In the genomic region with DNA sequence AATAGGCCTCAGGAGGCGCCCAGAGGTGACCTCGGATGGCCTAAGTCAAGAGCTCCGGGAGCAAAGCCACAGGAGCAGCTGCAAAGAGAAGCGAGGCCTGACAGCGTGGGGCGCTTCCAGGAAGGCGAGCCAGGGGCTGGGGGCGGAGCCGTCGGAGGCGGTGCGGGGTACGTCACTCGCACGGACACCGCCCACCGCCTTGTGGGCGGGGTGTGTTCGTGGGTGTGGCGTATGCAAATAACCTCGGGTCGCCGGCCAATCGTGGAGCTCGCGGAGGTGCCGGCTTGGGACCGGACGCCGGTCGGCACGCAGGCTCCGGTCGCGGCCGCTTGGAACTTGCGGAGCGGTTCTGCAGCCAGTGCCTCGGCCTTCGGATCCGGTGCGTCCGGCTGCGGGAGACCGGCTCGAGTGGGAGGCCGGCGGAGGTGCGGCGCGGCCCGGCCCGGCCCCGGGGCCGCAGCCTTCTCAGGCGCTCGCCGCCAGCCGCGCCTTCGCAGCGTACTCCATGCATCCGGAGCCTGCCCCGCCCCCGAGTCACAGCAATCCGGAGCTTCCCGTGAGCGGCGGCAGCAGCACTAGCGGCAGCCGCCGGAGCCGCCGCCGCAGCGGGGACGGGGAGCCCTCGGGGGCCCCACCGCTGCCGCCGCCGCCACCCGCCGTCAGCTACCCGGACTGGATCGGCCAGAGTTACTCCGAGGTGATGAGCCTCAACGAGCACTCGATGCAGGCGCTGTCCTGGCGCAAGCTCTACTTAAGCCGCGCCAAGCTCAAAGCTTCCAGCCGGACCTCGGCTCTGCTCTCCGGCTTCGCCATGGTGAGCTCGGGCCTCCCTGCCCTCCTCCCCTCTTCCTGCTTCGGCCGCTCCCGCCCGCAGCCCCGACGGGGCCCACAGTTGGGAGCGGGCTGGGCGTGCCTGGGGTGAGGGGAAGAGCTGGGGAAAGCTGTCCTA, we compare ENCODE assay signal across 8 mouse cellular contexts. TPM values are rescaled to one million over a fixed set of nuclear protein-coding genes. Genes with fewer than 3 reads are reported as not detected.
DNase-seq lines count a peak whose midpoint lies in the region; ATAC-seq and TF ChIP-seq lines count a peak whose summit lies in the region.

A gene (plus strand): TSS at position 322 of the 949 bp plus-strand sequence.

- peak within 1 kb of the TSS; percentile 75 to 86 (median 82) for H3K4me3 ChIP-seq in CH12.LX (replicated peaks in 1 of 3; ENCODE audit: low read depth in 2 of 3, low read length in 2 of 3, poor library complexity in 1 of 3)
- peak within 1 kb of the TSS; percentile 61 for H3K4me3 ChIP-seq in forebrain, embryonic 11.5 days (ENCODE audit: low read depth, low read length)
- H3K4me3 ChIP-seq in heart, embryonic 16.5 days (ENCODE audit: low read length), result peak within 1 kb of the TSS; percentile 69
- peak within 1 kb of the TSS; percentile 79 for H3K4me3 ChIP-seq in liver, embryonic 15.5 days (replicated peaks)
- peak within 1 kb of the TSS; percentile 69 for H3K4me3 ChIP-seq in neural tube, embryonic 12.5 days

- peak; percentile 97 for TF ChIP-seq POLR2A in CH12.LX (IDR thresholded peaks at IDR 0.05; ENCODE audit: low read depth, low read length)

- peak; percentile 90 for ATAC-seq in forebrain, embryonic 11.5 days (replicated peaks; ENCODE audit: low FRiP score)
- ATAC-seq in heart, embryonic 16.5 days (replicated peaks; ENCODE audit: extremely low read depth, insufficient read depth, low FRiP score), result peak; percentile 94
- ATAC-seq in liver, embryonic 15.5 days (ENCODE audit: insufficient read depth), result peak; percentile 90
- ATAC-seq in neural tube, embryonic 12.5 days (ENCODE audit: low FRiP score, low read depth), result peak; percentile 89

- in situ Hi-C loops in CH12.LX (cut with MboI; ENCODE audit: low pct_ligation_motif_present, low pct_unique_long_range_greater_than_20kb, low sequenced_read_pairs), result no loop called here

- peaks cover 0 to 27% of the 10 kb centered on the region in 2 experiments for H3K36me3 ChIP-seq in CH12.LX (replicated peaks in 1 of 2; ENCODE audit: control insufficient read depth in 1 of 2, insufficient read depth in 1 of 2, low read length in 1 of 2)
- no peaks in the 10 kb centered on the region for H3K36me3 ChIP-seq in forebrain, embryonic 11.5 days (ENCODE audit: control insufficient read depth, insufficient read depth, low read length)
- H3K36me3 ChIP-seq in heart, embryonic 16.5 days (ENCODE audit: control insufficient read depth, insufficient read depth), result no peaks in the 10 kb centered on the region
- no peaks in the 10 kb centered on the region for H3K36me3 ChIP-seq in liver, embryonic 15.5 days (replicated peaks)
- no peaks in the 10 kb centered on the region for H3K36me3 ChIP-seq in neural tube, embryonic 12.5 days

- under 1% methylated on average over 96 of the region's 106 CpGs for WGBS in forebrain, embryonic 11.5 days
- WGBS in heart, embryonic 16.5 days, result under 1% methylated on average over 102 of the region's 106 CpGs
- under 1% methylated on average over 106 of the region's 106 CpGs for WGBS in liver, embryonic 15.5 days (ENCODE audit: insufficient replicate concordance)
- under 1% methylated on average over 106 of the region's 106 CpGs for WGBS in neural tube, embryonic 12.5 days

- no peaks in the 10 kb centered on the region; the same call in 1 of the 2 replicates for H3K79me2 ChIP-seq in CH12.LX (replicated peaks; ENCODE audit: control insufficient read depth, extremely low read depth, insufficient read depth, poor library complexity, severe bottlenecking)

- H3K27me3 ChIP-seq in CH12.LX (replicated peaks), result no peaks in the 10 kb centered on the region
- peaks cover 2% of the 10 kb centered on the region; the same call in 1 of the 2 replicates for H3K27me3 ChIP-seq in forebrain, embryonic 11.5 days (ENCODE audit: control insufficient read depth, insufficient read depth, low read length)
- no peaks in the 10 kb centered on the region for H3K27me3 ChIP-seq in heart, embryonic 16.5 days (ENCODE audit: control insufficient read depth, insufficient read depth, low read length)
- H3K27me3 ChIP-seq in liver, embryonic 15.5 days, result 0 out of 2 replicates have a peak, but pooled peaks cover 5% of the 10 kb centered on the region
- H3K27me3 ChIP-seq in neural tube, embryonic 12.5 days (replicated peaks), result no peaks in the 10 kb centered on the region

- no peak for TF ChIP-seq CTCF in CH12.LX (conservative IDR thresholded peaks at IDR 0.05 in 1 of 2, IDR thresholded peaks at IDR 0.05 in 1 of 2; ENCODE audit: low read depth in 2 of 2, low read length in 2 of 2)

- TF ChIP-seq RAD21 in CH12.LX (IDR thresholded peaks at IDR 0.05; ENCODE audit: low read depth, low read length), result no peak

- no peak for TF ChIP-seq EP300 in CH12.LX (IDR thresholded peaks at IDR 0.05; ENCODE audit: low read length)

- peak; percentile 92 for DNase-seq in CH12.LX (ENCODE audit: extremely low read depth)
- peak; percentile 96 for DNase-seq in c-Kit-positive CD71-positive TER-119-negative erythroid progenitor cells, embryonic 14.5 days (ENCODE audit: low read depth)
- DNase-seq in forebrain, embryonic 11.5 days (ENCODE audit: low spot score), result peak; percentile 99
- peak; percentile 98 to 99 for DNase-seq in kidney, postnatal 36 days
- DNase-seq in telencephalon, adult 2 months (ENCODE audit: low read depth, low spot score), result peak; percentile 92

- H3K4me1 ChIP-seq in CH12.LX (ENCODE audit: control insufficient read depth in 1 of 2, insufficient read depth in 2 of 2), result peaks cover 8 to 59% of the 10 kb centered on the region in 2 experiments
- peaks cover 17% of the 10 kb centered on the region; the same call in 1 of the 2 replicates for H3K4me1 ChIP-seq in forebrain, embryonic 11.5 days (replicated peaks; ENCODE audit: control insufficient read depth, insufficient read depth, low read length)
- H3K4me1 ChIP-seq in heart, embryonic 16.5 days (ENCODE audit: control insufficient read depth, insufficient read depth, low read length), result peaks cover 48% of the 10 kb centered on the region
- H3K4me1 ChIP-seq in liver, embryonic 15.5 days (replicated peaks), result peaks cover 59% of the 10 kb centered on the region
- peaks cover 24% of the 10 kb centered on the region for H3K4me1 ChIP-seq in neural tube, embryonic 12.5 days

- H3K4me2 ChIP-seq in CH12.LX (ENCODE audit: insufficient read depth, low read depth, poor library complexity, severe bottlenecking), result peak within 1 kb of the TSS; percentile 88
- peak within 1 kb of the TSS; percentile 80 for H3K4me2 ChIP-seq in forebrain, embryonic 11.5 days (ENCODE audit: low read depth, low read length, severe bottlenecking)
- H3K4me2 ChIP-seq in heart, embryonic 16.5 days (ENCODE audit: low read depth, low read length), result peak within 1 kb of the TSS; percentile 71
- peak within 1 kb of the TSS; percentile 99 for H3K4me2 ChIP-seq in liver, embryonic 15.5 days
- H3K4me2 ChIP-seq in neural tube, embryonic 12.5 days (replicated peaks), result peak within 1 kb of the TSS; percentile 69

- peak within 1 kb of the TSS; percentile 75 for H3K9ac ChIP-seq in CH12.LX (ENCODE audit: insufficient read depth, low read depth)
- peak within 1 kb of the TSS; percentile 57 for H3K9ac ChIP-seq in forebrain, embryonic 11.5 days (ENCODE audit: low read length)
- peak within 1 kb of the TSS; percentile 91 for H3K9ac ChIP-seq in heart, embryonic 16.5 days (ENCODE audit: low read length)
- H3K9ac ChIP-seq in liver, embryonic 15.5 days, result peak within 1 kb of the TSS; percentile 85
- H3K9ac ChIP-seq in neural tube, embryonic 12.5 days, result peak within 1 kb of the TSS; percentile 78

- H3K9me3 ChIP-seq in CH12.LX (replicated peaks; ENCODE audit: low read length), result no peaks in the 10 kb centered on the region
- H3K9me3 ChIP-seq in forebrain, embryonic 11.5 days (ENCODE audit: control insufficient read depth, low read length), result no peaks in the 10 kb centered on the region
- no peaks in the 10 kb centered on the region for H3K9me3 ChIP-seq in heart, embryonic 16.5 days (replicated peaks; ENCODE audit: control insufficient read depth, low read length)
- H3K9me3 ChIP-seq in liver, embryonic 15.5 days (replicated peaks), result no peaks in the 10 kb centered on the region
- no peaks in the 10 kb centered on the region for H3K9me3 ChIP-seq in neural tube, embryonic 12.5 days

- dilution Hi-C loops in CH12.LX (cut with MboI; ENCODE audit: extremely low pct_ligation_motif_present, extremely low pct_unique_long_range_greater_than_20kb, low sequenced_read_pairs), result no loop called here

- peak within 1 kb of the TSS; percentile 75 for H3K27ac ChIP-seq in CH12.LX (ENCODE audit: insufficient read depth, low read depth)
- H3K27ac ChIP-seq in forebrain, embryonic 11.5 days (ENCODE audit: low read depth, low read length), result peak within 1 kb of the TSS; percentile 73
- H3K27ac ChIP-seq in heart, embryonic 16.5 days (ENCODE audit: low read length), result peak within 1 kb of the TSS; percentile 95
- H3K27ac ChIP-seq in liver, embryonic 15.5 days (replicated peaks), result peak within 1 kb of the TSS; percentile 95
- peak within 1 kb of the TSS; percentile 86 for H3K27ac ChIP-seq in neural tube, embryonic 12.5 days

TF ChIP-seq in CH12.LX, 34 proteins besides CTCF, POLR2A, EP300 and RAD21 (continues in another document):
- TF ChIP-seq UBTF (IDR thresholded peaks at IDR 0.05; ENCODE audit: low read depth, low read length) (peak; percentile 88), MAX (IDR thresholded peaks at IDR 0.05; ENCODE audit: low read length) (peak; percentile 65; the same call in 1 of the 2 replicates), SIN3A (IDR thresholded peaks at IDR 0.05; ENCODE audit: low read length) (peak; percentile 21; the same call in 1 of the 2 replicates), MAFK (IDR thresholded peaks at IDR 0.05; ENCODE audit: insufficient replicate concordance, low read length) (no peak), NELFE (IDR thresholded peaks at IDR 0.05; ENCODE audit: low read depth, low read length) (peak; percentile 90), TBP (conservative IDR thresholded peaks at IDR 0.05; ENCODE audit: low read depth, low read length) (peak; percentile 89), MEF2A (IDR thresholded peaks at IDR 0.05; ENCODE audit: borderline replicate concordance, low read depth, low read length) (no peak), ELF1 (IDR thresholded peaks at IDR 0.05; ENCODE audit: low read depth, low read length) (peak; percentile 74), TCF12 (IDR thresholded peaks at IDR 0.05; ENCODE audit: low read depth, low read length) (peak; percentile 89; the same call in 1 of the 2 replicates), ZMIZ1 (IDR thresholded peaks at IDR 0.05; ENCODE audit: low read depth, low read length) (no peak), NRF1 (IDR thresholded peaks at IDR 0.05; ENCODE audit: low read depth, low read length) (peak; percentile 61)

RNA-seq across cellular contexts. Expression of the gene that starts here (rescaled TPM):
- total RNA-seq in CH12.LX (2012; rRNA removed) (17.8 and 18.6 TPM in 2 replicates), CH12.LX (2014; rRNA removed) (14.6 and 17.4 TPM in 2 replicates)
- 23.1 and 27.7 TPM in 2 replicates for polyA plus RNA-seq in CH12.LX (2012; ENCODE audit: insufficient read length, low read depth)
- 9.6 and 9.8 TPM in 2 replicates for polyA plus RNA-seq in forebrain, embryonic 11.5 days (2014; fragmentation: Nextera tagmentation; extraction: Ambion mirVana)
- 16.8 and 19.1 TPM in 2 replicates for polyA plus RNA-seq in heart, embryonic 16.5 days (2015; fragmentation: Nextera tagmentation; extraction: Ambion mirVana)
- 7.8 and 8.3 TPM in 2 replicates for polyA plus RNA-seq in liver, embryonic 15.5 days (2015; fragmentation: Nextera tagmentation; extraction: Ambion mirVana)
- 13.9 and 14.2 TPM in 2 replicates for polyA plus RNA-seq in neural tube, embryonic 12.5 days (2016; fragmentation: Nextera tagmentation; extraction: Ambion mirVana)

Comparison
In these comparisons a context has a peak if more than half of its experiments do, and no peak if none do; other contexts are left out.
1. Peak in every context shown above with its lines: DNase-seq, ATAC-seq, H3K4me3 ChIP-seq and H3K27ac ChIP-seq.